ENCODE assay signal across 17 mouse cellular contexts in genomic region chr15:77894926-77895325, GRCm38 (mm10). TPM values are rescaled to one million over a fixed set of nuclear protein-coding genes. Genes with fewer than 3 reads are reported as not detected.
DNase-seq lines count a peak whose midpoint lies in the region; ATAC-seq and TF ChIP-seq lines count a peak whose summit lies in the region.
"Had no signal": no experiment of that assay in that cellular context is flagged by ENCODE, and none has a peak within 500 bp of the region (broad histone marks: within the 10 kb centered on the region; RNA-seq: fewer than 3 reads in every experiment).

No protein-coding gene starts in this region.

- H3K4me1 ChIP-seq in heart, embryonic 10.5 days = peaks cover 32% of the 10 kb centered on the region
- H3K4me1 ChIP-seq in liver, embryonic 16.5 days (ENCODE audit: control insufficient read depth, low read depth, low read length) = no peaks in the 10 kb centered on the region; the same call in 1 of the 2 replicates
- H3K4me1 ChIP-seq: limb, embryonic 13.5 days had no signal

- peak; percentile 52; the same call in 1 of the 2 replicates for ATAC-seq in erythroblast, adult 5-6 weeks (replicated peaks; ENCODE audit: low FRiP score, poor library complexity, severe bottlenecking)
- ATAC-seq in liver, embryonic 16.5 days (ENCODE audit: low read depth) = 0 out of 2 replicates have a peak, but pooled peaks have one; percentile 11
- ATAC-seq: hindbrain, postnatal 0 days; lung, postnatal 0 days had no signal

- DNase-seq in heart, embryonic 10.5 days (ENCODE audit: low spot score) = no peak
- DNase-seq in heart, postnatal 25 days (ENCODE audit: low spot score) = no peak
- peak; percentile 19 for DNase-seq in CD4-positive helper T cell, adult 2 months (ENCODE audit: low read depth, low spot score)
- no peak for DNase-seq in layer of hippocampus, adult 2 months (ENCODE audit: low spot score in 2 of 2)
- DNase-seq in c-Kit-positive CD71-positive TER-119-positive erythroid progenitor cells, embryonic 14.5 days (ENCODE audit: low spot score) = no peak
- DNase-seq: adrenal gland, postnatal 14 days; B cell, adult 2 months; cerebellum, adult 9-11 months; heart, postnatal 36 days; spleen, adult 18-20 months; thymus, postnatal 36 days had no signal

- H3K4me3 ChIP-seq in heart, embryonic 10.5 days = no peak overlapping the region
- no peak overlapping the region for H3K4me3 ChIP-seq in liver, embryonic 16.5 days (ENCODE audit: low read depth, low read length)
- no peak overlapping the region for H3K4me3 ChIP-seq in layer of hippocampus, adult 2 months
- H3K4me3 ChIP-seq: limb, embryonic 13.5 days had no signal

- 86% methylated on average over 13 of the region's 14 CpGs for WGBS in heart, embryonic 10.5 days
- 68% methylated on average over 13 of the region's 14 CpGs for WGBS in liver, embryonic 16.5 days (ENCODE audit: insufficient replicate concordance)

- no peak overlapping the region for H3K9ac ChIP-seq in liver, embryonic 16.5 days (ENCODE audit: low read depth, low read length)
- H3K9ac ChIP-seq: limb, embryonic 13.5 days had no signal

- no peaks in the 10 kb centered on the region for H3K9me3 ChIP-seq in heart, embryonic 10.5 days
- no peaks in the 10 kb centered on the region for H3K9me3 ChIP-seq in liver, embryonic 16.5 days (replicated peaks; ENCODE audit: control insufficient read depth, low read length)
- H3K9me3 ChIP-seq: limb, embryonic 13.5 days had no signal

- H3K27ac ChIP-seq in heart, embryonic 10.5 days = 0 out of 2 replicates have a peak overlapping the region, but pooled peaks have one; percentile 32
- no peak overlapping the region for H3K27ac ChIP-seq in liver, embryonic 16.5 days (ENCODE audit: low read length)
- H3K27ac ChIP-seq in layer of hippocampus, adult 2 months = no peak overlapping the region
- H3K27ac ChIP-seq: hindbrain, postnatal 0 days; limb, embryonic 13.5 days had no signal

- intact Hi-C loops in heart, postnatal 25 days (cut with DNase I) = no loop called here

- H3K4me2 ChIP-seq in liver, embryonic 16.5 days (ENCODE audit: low read depth, low read length) = 0 out of 2 replicates have a peak overlapping the region, but pooled peaks have one; percentile 24
- H3K4me2 ChIP-seq: heart, embryonic 11.5 days; limb, embryonic 13.5 days had no signal

- no peaks in the 10 kb centered on the region for H3K36me3 ChIP-seq in heart, embryonic 10.5 days
- H3K36me3 ChIP-seq in liver, embryonic 16.5 days (ENCODE audit: control insufficient read depth, insufficient read depth) = no peaks in the 10 kb centered on the region
- H3K36me3 ChIP-seq: limb, embryonic 13.5 days had no signal

- TF ChIP-seq CTCF in layer of hippocampus, adult 2 months (conservative IDR thresholded peaks at IDR 0.05) = no peak

- no peaks in the 10 kb centered on the region for H3K27me3 ChIP-seq in heart, embryonic 10.5 days (ENCODE audit: insufficient read depth, poor library complexity, severe bottlenecking)
- no peaks in the 10 kb centered on the region for H3K27me3 ChIP-seq in liver, embryonic 16.5 days (ENCODE audit: control insufficient read depth, insufficient read depth, low read depth, low read length)
- H3K27me3 ChIP-seq: limb, embryonic 13.5 days had no signal

RNA-seq across cellular contexts. Expression of gene Txn2, which starts 33.9 kb away (rescaled TPM):
- 311 and 315 TPM in 2 replicates for polyA plus RNA-seq in heart, embryonic 10.5 days (2016; fragmentation: Nextera tagmentation; extraction: Ambion mirVana)
- total RNA-seq in heart, postnatal 25 days (2021) = 100 to 1,000 TPM; 278 to 282 TPM
- 63.7 and 67.4 TPM in 2 replicates for total RNA-seq in erythroblast, adult 5-6 weeks (2015; ENCODE audit: low replicate concordance)
- total RNA-seq in erythroblast, adult 5-6 weeks (2017; ENCODE audit: low replicate concordance) = 16.9 and 29.4 TPM in 2 replicates
- 177 and 180 TPM in 2 replicates for polyA plus RNA-seq in liver, embryonic 16.5 days (2015; fragmentation: Nextera tagmentation; extraction: Ambion mirVana)
- total RNA-seq in layer of hippocampus, adult 2 months (2021) = 100 to 1,000 TPM; 119 to 136 TPM

RNA-seq across cellular contexts. Expression of gene Myh9, which starts 53.0 kb away (rescaled TPM):
- 34.5 and 37.5 TPM in 2 replicates for polyA plus RNA-seq in heart, embryonic 10.5 days (2016; fragmentation: Nextera tagmentation; extraction: Ambion mirVana)
- 100 to 1,000 TPM; 122 to 124 TPM for total RNA-seq in heart, postnatal 25 days (2021)
- 105 and 110 TPM in 2 replicates for total RNA-seq in erythroblast, adult 5-6 weeks (2015; ENCODE audit: low replicate concordance)
- total RNA-seq in erythroblast, adult 5-6 weeks (2017; ENCODE audit: low replicate concordance) = 158 and 246 TPM in 2 replicates
- polyA plus RNA-seq in liver, embryonic 16.5 days (2015; fragmentation: Nextera tagmentation; extraction: Ambion mirVana) = 19.7 and 21.9 TPM in 2 replicates
- total RNA-seq in layer of hippocampus, adult 2 months (2021) = 10 to 100 TPM; 88.3 to 96.3 TPM
